Mouse (Mus musculus) heart, postnatal 0 days (tissue): ENCODE measurements around the gene Reep6. TPM values are rescaled to one million over a fixed set of nuclear protein-coding genes. Genes with fewer than 3 reads are reported as not detected.

Source experiments
- ATAC-seq: fragments of 200-750 bp; cut with Nextera tagmentation; 2 replicates; pipeline ENCODE4 v1.8.0; 2017; ENCODE audit warnings: low read depth, moderate number of reproducible peaks, moderate library complexity; ENCODE audit not compliant: insufficient read depth
- DNase-seq: peaks from one replicate; pipeline ENCODE4 v3.0.0-alpha.2; 2016; ENCODE audit warnings: low spot score
- H3K27ac ChIP-seq: fragments of 300-500 bp; sonication (generic); 2 replicates; pipeline ENCODE4 v1.5.1; 2014; ENCODE audit warnings: low read depth, mild to moderate bottlenecking
- H3K27me3 ChIP-seq: fragments of 300-500 bp; sonication (generic); 2 replicates; pipeline ENCODE4 v1.6.1; 2014; ENCODE audit warnings: low read length, mixed read lengths; ENCODE audit not compliant: control insufficient read depth, insufficient read depth
- H3K36me3 ChIP-seq: fragments of 300-500 bp; sonication (generic); replicated peaks from 2 replicates; pipeline ENCODE4 v1.6.1; 2014; ENCODE audit warnings: low read length, mixed read lengths; ENCODE audit not compliant: control insufficient read depth, insufficient read depth
- H3K4me1 ChIP-seq: fragments of 300-500 bp; sonication (generic); 2 replicates; pipeline ENCODE4 v1.6.1; 2014; ENCODE audit warnings: antibody characterized with exemption; ENCODE audit not compliant: control insufficient read depth, insufficient read depth
- H3K4me2 ChIP-seq: fragments of 300-500 bp; sonication (generic); 2 replicates; pipeline ENCODE4 v1.6.1; 2014; ENCODE audit warnings: low read depth, mild to moderate bottlenecking, low read length, moderate library complexity
- H3K4me3 ChIP-seq: fragments of 300-500 bp; sonication (generic); 2 replicates; pipeline ENCODE4 v1.5.1; 2014; ENCODE audit warnings: low read depth, low read length
- H3K9ac ChIP-seq: fragments of 300-500 bp; sonication (generic); replicated peaks from 2 replicates; pipeline ENCODE4 v1.6.1; 2014; ENCODE audit warnings: low read depth, low read length, mixed read lengths
- H3K9me3 ChIP-seq: fragments of 300-500 bp; sonication (generic); replicated peaks from 2 replicates; pipeline ENCODE4 v1.6.1; 2016; ENCODE audit warnings: low read length; ENCODE audit not compliant: control insufficient read depth
- CTCF ChIP-seq: IDR thresholded peaks from 2 replicates; pipeline ENCODE4 v1.5.1; 2016; ENCODE audit warnings: antibody characterized with exemption, control low read depth, low read depth
- EP300 ChIP-seq: IDR thresholded peaks from 2 replicates; pipeline ENCODE4 v1.6.1; 2016; ENCODE audit warnings: antibody characterized with exemption, low read depth
- WGBS: fragments of 180-500 bp; shearing (Covaris S2); extraction: QIAGEN DNeasy Blood & Tissue Kit; methylation state at CpG from one replicate; pipeline ENCODE4 v1.1.7; 2014; 5-methylcytosine and 5-hydroxymethylcytosine counted together
- polyA plus RNA-seq: library from polyadenylated mRNA; unstranded; fragments of >200 nt; fragmentation: Nextera tagmentation; extraction: Ambion mirVana; gene quantifications from 2 replicates; pipeline ENCODE4 v1.2.1, GENCODE M21; 2015
- total RNA-seq: library from RNA; depleted of rRNA; stranded (reverse); fragments of >200 nt; gene quantifications from 2 replicates; pipeline ENCODE4 v1.2.3, GENCODE M21; 2014; ENCODE audit warnings: low replicate concordance

The Reep6 gene
- total and polyA plus RNA-seq, 2 experiments from 2014 or later = 0.85 TPM; not detected in 1

GRCm38 (mm10) chr10:80377716-80378115, 48.0 kb downstream of the Reep6 start:
- WGBS = 40% methylated on average over 10 of the region's 10 CpGs
- Histone ChIP-seq H3K4me2 (no peak overlapping the region), H3K27me3 (0 out of 2 replicates have a peak, but pooled peaks cover 5% of the 10 kb centered on the region), H3K27ac (no peak overlapping the region), H3K36me3 (peaks cover 29% of the 10 kb centered on the region), H3K9me3 (no peaks in the 10 kb centered on the region), H3K4me3 (no peak overlapping the region), H3K9ac (no peak overlapping the region), H3K4me1 (no peaks in the 10 kb centered on the region)
- DNase-seq (no peak), ATAC-seq (no peak)
- peak; percentile 43 for TF ChIP-seq CTCF
- no peak for TF ChIP-seq EP300

- no peak overlapping the region for H3K27ac ChIP-seq
- no peaks in the 10 kb centered on the region for H3K27me3 ChIP-seq
- H3K4me1 ChIP-seq = peaks cover 15% of the 10 kb centered on the region
- H3K36me3 ChIP-seq = peaks cover 32% of the 10 kb centered on the region
- WGBS = 85% methylated on average over 7 of the region's 7 CpGs
- TF ChIP-seq EP300 (no peak), CTCF (no peak)
- no peaks in the 10 kb centered on the region for H3K9me3 ChIP-seq
- no peak overlapping the region for H3K4me2 ChIP-seq
- DNase-seq = no peak
- H3K9ac ChIP-seq = no peak overlapping the region
- no peak for ATAC-seq
- H3K4me3 ChIP-seq = no peak overlapping the region
Observed at GRCm38 (mm10) chr10:80382641-80383365, 53.0 kb downstream of the Reep6 start.

GRCm38 (mm10) chr10:80383431-80383830, 53.7 kb downstream of the Reep6 start:
- Histone ChIP-seq H3K4me1 (peaks cover 22% of the 10 kb centered on the region), H3K27me3 (no peaks in the 10 kb centered on the region), H3K4me3 (no peak overlapping the region), H3K9me3 (no peaks in the 10 kb centered on the region), H3K4me2 (no peak overlapping the region), H3K36me3 (peaks cover 32% of the 10 kb centered on the region), H3K27ac (no peak overlapping the region), H3K9ac (no peak overlapping the region)
- TF ChIP-seq CTCF = 0 out of 2 replicates have a peak, but pooled peaks have one; percentile 7
- no peak for TF ChIP-seq EP300
- DNase-seq (no peak), ATAC-seq (no peak)
- WGBS = 65% methylated on average over 4 of the region's 4 CpGs

DNA sequence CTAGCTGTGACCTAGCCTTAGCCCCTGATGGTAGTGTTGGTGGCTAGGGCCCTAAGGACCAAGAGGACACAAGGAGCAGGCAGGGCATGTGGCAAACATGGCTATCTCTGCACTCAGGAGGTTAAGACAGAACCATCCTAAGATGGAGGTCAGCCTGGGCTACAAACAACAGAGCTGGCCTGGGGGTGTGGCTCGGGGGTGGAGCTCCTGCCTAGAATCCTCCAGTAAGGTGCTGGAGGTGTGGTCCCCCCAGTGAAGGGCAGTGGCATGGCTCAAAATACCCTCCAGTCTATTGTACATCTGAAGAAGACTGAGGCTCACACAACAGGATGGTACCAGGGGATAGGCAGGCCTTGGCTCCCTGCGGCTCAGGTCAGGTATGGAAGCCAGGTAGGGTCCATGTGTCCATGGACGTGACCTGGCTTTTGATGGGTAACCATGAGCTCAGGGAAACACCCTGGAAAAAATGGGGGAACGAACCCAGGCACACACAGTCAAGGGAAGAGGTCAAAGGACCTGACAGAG, 54.4 kb downstream of the Reep6 start:
- Histone ChIP-seq H3K36me3 (peaks cover 32% of the 10 kb centered on the region), H3K27me3 (no peaks in the 10 kb centered on the region), H3K4me1 (peaks cover 22% of the 10 kb centered on the region), H3K4me3 (no peak overlapping the region), H3K9ac (no peak overlapping the region), H3K4me2 (no peak overlapping the region), H3K9me3 (no peaks in the 10 kb centered on the region), H3K27ac (no peak overlapping the region)
- no peak for TF ChIP-seq CTCF
- TF ChIP-seq EP300 = no peak
- ATAC-seq = no peak
- 87% methylated on average over 4 of the region's 4 CpGs for WGBS
- no peak for DNase-seq

DNA sequence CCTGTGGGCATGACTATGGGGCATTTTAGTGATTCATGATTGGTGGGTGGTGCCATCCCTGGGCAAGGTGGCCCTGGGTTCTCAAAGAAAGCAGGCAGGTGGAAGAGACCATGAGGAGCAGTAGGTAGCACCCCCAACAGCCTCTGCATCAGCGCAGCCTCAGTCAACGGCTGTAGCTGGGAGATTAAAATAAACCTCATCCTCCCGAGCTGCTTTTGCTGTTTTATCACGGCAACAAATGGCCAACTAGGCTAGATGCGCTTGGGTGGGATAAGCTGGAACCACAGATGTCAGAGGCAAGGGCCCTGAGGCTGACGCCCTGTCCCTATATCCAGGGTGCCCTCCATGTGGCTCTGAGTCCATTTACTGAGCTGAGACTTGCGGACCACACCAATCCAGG, 55.0 kb downstream of the Reep6 start:
- Histone ChIP-seq H3K27ac (no peak overlapping the region), H3K9ac (no peak overlapping the region), H3K27me3 (no peaks in the 10 kb centered on the region), H3K36me3 (peaks cover 30% of the 10 kb centered on the region), H3K4me1 (peaks cover 22% of the 10 kb centered on the region), H3K4me3 (no peak overlapping the region; the same call in 1 of the 2 replicates), H3K4me2 (peak overlapping the region; percentile 94; the same call in 1 of the 2 replicates), H3K9me3 (no peaks in the 10 kb centered on the region)
- 63% methylated on average over 7 of the region's 7 CpGs for WGBS
- DNase-seq (no peak), ATAC-seq (no peak)
- TF ChIP-seq CTCF = no peak
- no peak for TF ChIP-seq EP300
